Mouse (Mus musculus) kidney, postnatal 25 days (tissue): ENCODE results near the gene Tbc1d4.

ENCODE experiments used
- DNase-seq, 2 experiments: peaks; one replicate each; pipeline ENCODE4 v3.0.0; 2021; ENCODE audit warnings: mixed read lengths in 2 of 2

Gene Tbc1d4

DNA sequence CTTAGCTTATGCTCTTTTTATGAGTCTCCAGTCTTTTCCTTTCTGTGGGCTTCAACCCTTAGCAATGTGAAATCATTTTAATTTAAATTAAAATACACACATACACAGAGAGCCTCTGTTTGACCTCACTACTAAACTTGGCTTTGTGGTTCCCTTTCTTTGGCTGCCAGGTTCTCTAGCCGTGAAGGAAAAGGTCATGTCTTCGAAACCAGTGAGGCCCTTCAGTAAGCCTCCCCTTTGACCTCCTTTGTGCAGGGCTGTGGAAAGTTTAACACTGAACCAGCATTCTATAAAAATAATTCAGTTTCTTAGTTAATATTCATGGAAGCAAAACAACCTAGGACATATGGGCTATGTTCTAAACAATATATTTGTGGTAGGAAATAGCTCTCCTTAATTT is 78.5 kb downstream of the Tbc1d4 start:
- DNase-seq, result no peak

DNA sequence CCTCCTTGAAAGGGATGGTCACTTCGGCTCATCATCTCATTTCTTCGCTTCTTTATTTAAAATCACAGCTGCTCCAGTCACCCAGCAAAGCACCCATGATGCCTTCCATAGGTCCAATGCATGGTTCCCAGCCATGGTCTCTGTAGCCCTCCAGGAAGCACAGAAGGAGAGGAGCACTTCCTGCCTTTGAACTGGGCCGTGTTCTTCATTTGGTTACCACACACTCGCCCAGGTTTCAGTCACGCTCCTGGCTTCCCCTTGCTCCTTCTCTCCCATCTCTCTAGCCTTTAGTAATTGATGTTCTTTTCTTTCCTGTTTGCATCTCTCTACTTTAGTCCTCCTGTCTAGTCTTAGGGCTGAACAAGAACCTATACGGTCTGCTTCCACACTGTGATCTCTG is 79.8 kb downstream of the Tbc1d4 start:
- no peak for DNase-seq

DNA sequence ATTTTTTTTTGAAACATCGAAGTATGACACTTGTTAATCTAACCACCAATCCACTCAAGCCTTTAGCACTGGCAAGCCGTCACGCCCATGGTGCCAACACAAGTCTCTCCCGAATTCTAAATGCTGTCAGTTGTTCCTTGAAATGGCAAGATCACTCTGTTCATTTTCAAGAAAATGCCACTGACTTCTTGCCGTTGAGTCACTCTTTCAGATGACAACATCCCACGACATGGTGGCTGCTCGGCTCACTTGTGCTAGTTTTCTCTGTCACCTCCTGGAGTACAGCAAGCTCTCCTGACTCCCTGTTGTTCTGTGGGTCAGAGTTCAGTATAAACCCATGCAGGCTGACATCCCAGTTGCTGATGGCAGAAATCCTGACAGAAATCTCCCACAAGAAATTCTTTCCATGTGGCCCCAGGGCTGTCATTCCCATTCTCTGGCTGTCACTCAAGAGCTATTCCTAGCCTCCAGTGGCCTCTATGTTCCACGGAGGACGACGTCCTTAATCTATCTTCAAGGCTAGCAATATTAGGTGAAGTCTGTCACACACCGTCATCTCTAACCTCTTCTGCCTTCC is 81.5 kb downstream of the Tbc1d4 start:
- DNase-seq, result no peak

DNA sequence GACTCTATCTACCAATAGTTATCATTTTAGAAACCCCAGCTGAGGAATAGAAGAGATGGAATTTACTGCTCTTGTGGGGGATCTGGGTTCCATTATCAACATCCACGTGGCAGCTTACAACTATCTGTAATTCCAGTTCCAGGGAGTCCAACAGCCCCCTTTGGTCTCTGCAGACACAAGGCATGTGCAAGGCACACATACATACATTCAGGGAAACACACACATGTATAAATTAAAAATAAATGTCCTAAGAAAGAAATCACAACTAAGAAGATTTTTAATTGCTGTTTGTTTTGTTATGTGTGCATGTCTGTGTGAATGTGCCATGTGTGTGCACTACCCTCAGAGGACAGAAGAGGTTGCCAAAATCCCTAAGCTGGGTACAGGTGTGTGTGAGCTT is 82.5 kb downstream of the Tbc1d4 start:
- DNase-seq, result no peak

DNA sequence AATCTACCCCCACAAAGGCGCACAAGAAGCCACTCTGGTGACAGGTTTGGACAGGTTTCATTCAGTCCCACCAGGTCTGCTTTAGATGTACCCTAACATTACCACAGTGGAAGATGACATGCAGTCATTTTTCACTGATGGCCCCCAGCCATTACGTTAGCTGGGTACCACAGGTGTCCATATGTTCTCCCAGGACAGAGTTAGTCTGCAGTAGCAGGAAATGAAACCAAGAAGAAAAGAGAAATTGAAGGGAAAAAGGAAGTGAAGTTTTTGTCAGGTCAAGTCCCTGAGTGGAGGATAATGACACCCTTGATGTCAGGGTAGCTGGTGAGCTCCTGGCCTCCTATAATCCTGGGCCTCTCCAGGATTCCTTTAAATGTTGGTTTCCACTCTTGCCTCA is 89.0 kb downstream of the Tbc1d4 start:
- DNase-seq, result no peak

DNA sequence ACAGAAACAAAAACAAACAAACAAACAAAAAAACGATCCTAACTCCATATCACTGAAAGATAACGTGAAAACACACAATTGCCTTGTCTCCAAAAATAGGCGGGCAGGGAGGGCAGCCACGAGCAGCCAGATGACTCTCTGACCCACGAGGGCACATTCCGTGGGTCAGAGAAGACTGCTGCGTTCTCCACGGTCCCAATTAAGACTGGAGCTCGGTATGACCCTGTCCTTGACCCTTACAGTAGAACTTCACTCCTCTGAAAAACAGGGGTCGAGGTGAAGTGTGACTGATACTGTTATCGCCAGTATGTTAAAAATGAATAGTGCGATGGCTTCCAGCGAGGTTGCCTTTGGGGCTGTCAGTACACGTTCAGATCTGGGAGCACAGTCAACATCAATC is 90.7 kb downstream of the Tbc1d4 start:
- no peak for DNase-seq

DNA sequence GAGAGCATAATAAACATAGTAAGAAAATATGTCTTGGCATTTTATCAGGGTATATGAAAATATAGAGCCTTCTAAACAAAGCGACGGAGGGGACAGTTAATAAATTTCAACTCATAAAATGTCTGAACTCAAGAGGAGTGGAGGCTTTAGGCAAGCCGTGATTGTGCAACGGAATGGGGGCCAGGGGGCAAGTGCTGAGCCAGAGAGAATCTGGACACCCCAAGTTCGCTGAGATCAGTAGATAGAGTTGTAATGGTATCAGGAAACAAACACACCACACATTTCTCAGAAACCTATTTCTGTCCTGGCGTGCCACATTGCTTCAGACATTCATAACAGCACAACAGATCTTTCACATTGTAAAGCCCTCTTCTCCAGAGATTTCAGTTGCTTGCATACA is 91.2 kb downstream of the Tbc1d4 start:
- no peak for DNase-seq

DNA sequence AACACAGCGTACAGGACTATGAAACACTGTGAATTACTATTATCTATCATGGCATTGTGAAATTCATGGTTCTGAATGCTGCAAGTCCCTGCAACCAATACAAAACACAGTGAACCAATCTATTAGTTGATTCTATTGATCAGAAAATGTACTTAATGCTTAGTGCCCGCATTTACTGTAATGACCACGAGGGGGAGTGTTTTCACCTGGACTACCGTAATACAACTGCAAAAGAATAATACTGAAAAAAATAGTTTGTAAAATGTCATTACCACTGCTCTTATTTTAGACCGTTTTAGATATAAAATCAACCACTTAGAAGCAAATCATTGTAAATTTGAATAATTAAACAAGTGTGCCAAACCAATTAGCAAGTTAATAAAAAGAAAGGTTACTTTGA is 91.7 kb downstream of the Tbc1d4 start:
- DNase-seq, result peak in 1 of 2 experiments; percentile 66

DNA sequence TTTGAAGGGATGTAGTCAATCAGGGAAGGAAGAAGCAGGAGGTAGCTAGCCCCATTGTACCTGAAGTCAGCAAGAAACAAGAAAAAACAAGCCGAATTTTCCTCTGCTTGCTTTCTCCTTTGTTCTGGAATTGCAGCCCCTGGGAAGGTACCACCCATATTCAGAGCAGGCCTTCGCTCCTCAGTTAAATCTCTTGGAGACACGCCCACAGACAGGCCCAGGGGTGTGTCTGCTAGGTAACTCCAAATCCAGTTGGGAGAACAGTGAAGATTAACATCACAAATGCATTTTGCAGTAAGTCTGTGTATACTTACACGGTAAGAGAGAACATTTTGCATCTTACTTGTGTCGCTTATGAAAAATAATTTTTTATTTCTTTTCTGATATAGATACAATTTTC is 92.1 kb downstream of the Tbc1d4 start:
- no peak for DNase-seq

DNA sequence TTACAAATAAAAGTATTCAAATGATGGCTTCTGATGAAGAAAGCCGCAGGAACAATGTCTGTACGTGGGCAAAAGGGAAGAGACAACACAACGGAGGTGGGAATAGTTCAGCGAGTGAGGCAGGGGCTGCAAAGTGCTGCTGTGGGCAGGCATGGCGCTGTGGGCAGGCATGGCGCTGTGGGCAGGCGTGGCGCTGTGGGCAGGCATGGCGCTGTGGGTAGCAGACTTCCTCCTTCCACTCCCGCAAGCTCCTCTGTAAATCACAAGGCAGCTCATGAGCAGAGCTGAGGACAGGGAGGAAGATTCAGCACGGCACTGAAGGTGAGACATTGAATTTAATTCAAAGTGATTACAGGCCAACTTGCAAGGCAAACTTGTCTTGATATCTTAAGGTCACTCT is 93.0 kb downstream of the Tbc1d4 start:
- no peak for DNase-seq

DNA sequence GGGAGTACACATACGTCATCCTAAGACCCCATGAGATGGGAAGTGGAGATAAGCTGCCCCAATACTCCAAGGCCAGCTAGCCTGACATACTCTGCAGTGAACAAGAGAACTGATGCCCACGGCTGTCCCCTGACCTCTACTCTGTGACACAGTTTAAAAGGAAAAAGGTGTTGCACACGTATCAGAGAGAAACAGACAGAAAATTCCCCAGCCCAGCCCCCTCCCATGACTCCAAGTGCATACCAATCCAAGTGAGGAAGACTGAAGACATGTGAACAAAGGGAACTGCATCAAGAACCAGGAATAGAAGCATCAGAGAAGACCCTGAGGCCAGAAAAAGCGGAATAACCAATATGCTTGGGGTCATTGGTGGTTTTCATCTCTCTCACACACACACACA is 93.7 kb downstream of the Tbc1d4 start:
- no peak for DNase-seq

DNA sequence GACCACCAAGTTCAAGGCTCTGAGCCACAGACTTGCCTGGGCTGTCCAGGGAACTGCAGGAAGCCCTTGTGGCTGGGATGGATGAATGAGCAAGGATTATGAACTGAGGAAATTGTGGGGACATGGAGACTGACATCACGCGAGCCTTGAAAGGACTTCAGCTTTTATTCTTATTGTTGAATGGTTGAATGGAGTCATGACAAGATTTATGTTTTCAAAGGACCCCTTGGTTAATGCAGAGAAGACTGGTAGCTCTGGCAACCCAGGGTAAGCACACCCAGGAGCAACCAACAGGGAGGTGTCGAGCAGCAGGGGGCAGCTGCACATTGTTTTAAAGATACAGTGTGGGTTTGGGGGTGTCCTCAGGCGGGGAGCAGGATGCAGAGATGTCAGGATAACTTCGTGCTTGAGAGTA is 94.4 kb downstream of the Tbc1d4 start:
- DNase-seq, result no peak

DNA sequence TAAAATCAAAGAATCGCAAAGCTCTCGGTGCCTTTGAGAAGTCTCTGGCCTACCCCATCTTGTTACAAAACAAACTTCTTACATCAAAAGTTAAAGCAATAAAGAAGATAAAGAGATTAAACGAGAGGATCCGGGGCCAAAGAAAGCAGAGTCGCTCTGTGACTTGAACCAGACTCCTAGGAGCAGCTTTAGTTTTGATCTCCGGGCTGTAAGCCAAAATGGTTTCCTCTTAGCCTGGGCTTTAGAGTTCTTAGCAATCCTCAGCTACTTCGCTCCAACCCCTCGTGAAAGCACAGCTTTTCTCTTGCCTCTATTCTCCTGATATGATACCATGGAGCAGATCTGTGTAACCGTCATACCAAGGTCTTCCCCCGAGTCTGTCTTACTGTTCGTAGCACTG is 95.8 kb downstream of the Tbc1d4 start:
- peak in 1 of 2 experiments; percentile 16 for DNase-seq

DNA sequence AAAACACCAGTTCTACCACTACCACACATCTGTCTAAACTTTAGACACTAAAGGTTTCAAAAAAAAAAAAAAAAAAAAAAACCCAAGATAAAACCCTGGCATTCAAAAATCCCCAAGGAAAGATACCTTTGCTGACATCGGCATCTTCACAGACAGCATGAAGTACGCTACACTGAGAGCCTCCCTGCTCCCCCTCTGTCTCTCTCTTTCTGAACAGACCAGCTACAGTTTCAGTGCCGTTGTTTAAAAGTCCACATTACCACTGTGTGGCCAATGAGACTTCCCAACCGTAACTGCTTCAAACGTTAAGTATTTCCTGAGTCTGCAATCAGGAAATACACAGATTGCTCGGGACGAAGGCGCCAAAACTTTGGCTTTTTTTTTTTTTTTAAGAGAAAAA is 97.6 kb downstream of the Tbc1d4 start:
- DNase-seq, result no peak

DNA sequence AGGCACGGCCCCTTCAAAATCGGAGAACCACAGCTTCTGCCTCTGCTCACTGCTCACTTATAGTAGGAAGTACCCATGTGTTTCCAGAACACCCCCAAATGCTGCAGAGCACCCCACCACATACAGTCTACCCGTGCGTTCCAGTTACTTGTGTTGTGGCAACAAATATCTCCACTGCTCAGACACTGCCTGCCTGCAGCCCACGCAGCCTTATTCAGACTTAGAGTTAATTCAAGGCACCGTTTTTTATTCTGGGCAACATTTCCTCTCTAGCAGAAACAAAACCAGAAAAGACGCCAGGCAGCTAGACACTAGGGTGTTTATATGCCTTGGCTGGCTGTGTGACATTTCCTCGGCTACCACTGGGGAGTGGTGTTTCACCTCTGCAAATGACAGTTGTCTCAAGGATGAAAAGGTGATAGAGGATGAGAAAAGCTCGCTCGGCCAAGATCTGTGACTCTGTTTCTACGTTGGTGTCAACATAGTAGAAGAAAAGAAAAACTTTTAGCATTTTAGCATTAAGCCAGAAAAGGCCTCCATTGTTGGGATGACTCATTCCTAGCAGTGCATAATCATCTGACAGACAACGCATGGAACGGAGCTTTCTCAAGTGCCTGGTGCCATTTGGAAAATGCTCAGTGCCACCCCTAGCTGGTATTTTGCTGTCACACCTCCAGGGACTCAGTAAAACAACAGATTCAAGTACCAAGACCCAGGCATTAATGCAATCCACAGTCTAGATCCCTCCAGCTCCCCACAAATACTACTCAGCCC is 98.3 kb downstream of the Tbc1d4 start:
- no peak for DNase-seq

DNA sequence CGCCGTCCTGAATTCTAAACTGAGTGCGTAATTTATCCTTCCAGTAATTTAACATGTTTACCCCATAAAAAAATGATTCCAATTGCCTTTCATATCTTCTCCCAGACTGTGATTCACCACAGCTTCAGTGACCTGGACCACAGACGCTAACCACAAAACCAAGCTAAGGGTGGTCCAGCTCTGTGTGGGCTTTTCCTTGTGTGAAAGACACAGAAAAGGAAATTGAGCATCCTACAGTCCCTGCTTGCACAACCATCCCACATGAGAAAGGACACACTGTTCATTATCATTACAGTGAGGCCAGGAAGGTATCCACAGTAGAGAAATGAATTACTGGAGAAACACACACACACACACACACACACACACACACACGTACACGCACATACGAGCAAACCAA is 99.2 kb downstream of the Tbc1d4 start:
- no peak for DNase-seq

DNA sequence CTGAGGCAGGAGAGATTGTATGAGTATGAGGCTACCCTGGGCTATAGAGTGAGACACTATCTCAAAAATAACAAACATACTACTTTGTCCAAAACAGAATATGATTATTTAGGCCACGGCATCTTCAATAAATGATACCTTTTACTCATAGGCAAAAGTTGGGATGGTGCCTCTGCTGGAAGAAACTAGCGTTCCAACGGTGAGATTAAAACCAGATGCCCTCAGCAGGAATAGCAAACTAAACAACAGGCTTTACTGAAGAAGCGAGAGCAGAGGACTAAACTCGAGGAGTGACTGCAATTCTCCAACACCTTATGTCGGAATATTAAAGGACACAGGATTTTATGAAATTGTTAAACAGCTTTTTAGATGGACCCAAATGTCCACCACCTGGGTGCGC is 101.0 kb downstream of the Tbc1d4 start:
- no peak for DNase-seq

DNA sequence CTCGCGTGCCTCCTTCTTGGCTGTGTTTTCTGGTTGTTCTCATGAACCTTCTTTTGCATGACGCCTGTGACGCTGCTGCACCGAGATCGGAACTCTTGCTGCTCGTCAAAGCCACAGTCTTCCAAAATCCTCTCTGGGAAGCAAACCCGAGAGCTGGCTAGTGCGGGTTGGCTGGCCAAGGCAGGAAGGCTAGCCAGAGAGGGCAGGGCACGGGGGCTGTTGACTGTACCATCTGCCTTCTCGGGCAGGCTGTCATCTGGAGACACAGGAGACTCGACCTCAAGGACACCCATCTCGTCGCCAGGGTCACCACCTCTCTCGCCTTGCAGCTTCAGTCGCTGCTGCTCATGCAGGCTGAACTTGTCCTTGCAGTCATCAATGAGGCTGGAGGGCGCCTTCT is 101.8 kb downstream of the Tbc1d4 start:
- DNase-seq, result no peak

DNA sequence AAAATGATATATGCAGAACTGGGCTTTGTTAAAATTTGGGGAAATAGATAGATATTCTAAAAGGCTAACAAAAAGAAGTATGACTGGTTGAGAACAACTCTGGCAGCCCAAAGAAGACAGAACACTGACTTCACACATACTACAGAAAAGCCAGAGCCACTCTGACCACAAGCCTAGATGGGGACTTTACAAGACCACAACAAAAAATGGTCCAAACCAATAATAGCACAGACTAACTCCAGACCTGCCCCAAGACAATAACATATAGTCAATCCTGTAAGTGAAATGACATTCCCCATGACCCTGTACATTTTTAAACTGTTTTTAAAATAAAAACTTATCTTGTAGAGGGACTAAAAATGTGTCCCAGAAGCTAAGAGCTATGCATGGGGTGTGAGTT is 103.2 kb downstream of the Tbc1d4 start:
- no peak for DNase-seq

DNA sequence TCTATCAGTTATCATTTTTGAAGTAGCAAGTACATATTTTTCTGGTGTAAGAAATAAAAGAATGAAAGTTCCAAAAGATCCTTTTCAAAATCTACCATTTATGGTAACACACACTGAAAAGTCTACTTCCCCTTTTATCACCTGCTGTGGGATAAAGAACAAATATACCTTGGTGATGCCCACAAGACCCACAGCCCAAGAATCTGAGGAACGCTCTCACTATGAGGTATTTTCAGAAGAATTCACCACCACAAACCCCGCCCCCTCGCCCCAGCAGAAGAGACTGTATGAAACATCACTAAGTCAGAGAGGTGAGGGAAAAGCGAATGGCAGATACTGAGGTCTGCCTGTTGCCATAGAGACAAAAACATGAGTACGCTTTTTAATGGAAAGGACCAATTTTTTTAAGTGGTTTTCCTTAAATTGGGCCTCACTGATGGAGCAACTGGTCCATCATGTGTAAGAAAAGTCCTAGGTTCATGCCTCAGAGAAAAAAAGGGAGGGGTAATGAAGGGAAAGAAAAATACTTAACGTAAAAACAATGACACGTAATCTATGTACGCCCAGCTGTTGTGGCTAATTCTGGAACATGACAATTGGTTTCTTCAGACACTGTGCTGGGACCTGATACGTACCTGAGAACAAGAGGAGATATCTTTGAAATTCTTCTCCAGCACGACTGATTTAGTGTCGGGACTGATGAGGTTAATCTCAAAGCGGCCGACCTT is 104.4 kb downstream of the Tbc1d4 start:
- DNase-seq, result no peak

DNA sequence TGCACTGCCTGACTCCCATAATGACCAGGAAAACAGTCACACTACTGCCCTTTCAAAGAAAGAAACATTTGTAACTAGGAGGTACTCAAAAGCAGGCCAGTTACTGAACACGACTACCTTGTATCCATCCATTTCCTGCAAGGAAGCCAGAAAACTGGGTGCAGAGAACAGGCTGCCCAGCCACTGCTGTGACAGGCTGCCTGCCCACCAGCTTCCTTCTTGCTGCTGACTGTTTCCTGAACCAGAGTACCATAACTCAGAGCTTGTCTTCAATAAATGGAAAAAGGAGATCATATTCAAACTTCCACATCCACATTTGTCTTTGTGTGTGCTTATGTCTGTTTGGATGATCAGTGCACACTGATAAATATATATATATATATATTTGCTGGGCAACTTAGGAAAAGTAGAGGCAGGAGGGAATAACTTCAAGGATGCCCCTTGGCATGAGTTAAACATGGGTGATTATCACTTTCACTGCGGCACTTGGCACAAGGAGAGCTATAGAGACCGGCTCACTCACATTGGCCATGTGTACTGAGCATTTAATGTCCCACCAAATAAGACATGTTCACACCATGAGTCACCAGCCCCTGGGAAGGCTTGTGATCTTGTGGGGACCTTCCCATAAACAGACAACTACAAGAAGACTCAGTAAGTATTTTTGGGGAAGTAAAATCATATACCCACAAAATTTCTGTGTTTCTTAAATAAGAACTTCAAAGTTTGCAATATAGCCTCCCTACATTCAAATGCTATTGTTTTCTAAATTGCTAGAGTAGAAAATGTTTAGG is 105.6 kb downstream of the Tbc1d4 start:
- DNase-seq, result no peak

DNA sequence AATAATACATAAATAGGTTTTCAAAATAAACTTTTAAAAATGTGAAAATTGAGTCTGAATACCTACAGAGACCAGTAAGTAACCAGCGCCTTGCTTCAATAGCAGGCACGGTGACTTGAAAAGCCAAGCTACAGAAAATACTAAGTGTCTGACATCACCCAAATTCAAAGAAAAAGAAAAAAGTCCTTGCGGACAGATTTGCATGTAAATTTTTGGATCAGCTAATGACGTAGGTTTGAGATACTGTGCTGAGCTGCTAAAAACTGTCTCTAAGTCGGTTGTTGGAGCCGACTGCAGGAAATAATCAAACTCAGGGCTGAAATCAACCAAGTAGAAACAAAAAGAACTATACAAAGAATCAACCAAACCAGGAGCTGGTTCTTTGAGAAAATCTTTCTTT is 107.1 kb downstream of the Tbc1d4 start:
- DNase-seq, result no peak

DNA sequence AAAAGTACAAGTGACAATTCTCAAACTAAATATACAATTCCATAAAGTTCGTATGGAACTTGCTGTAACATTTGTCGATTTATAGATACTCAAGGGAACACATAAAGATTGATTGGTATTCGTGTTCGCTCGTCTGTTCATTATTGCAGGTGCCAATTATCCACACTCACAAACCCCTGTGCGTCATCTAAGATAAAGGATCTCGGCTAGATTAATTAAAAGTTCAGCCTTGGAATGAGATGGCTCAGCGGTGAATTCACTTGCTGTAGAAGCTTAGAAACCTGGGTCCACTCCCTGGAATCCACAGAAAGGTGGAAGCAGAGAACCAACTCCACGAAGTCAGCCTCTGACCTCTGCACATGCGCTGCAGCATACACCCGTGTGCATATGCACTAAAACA is 107.5 kb downstream of the Tbc1d4 start:
- DNase-seq, result no peak
